Mouse (Mus musculus): ENCODE measurements around the gene Dyx1c1. TPM values are rescaled to one million over a fixed set of nuclear protein-coding genes. Genes with fewer than 3 reads are reported as not detected.

Gene Dyx1c1
- polyA plus RNA-seq (2012; rRNA removed): 2.3 and 2.7 TPM in 2 replicates

GRCm38 (mm10) chr9:72958521-72959450, at the start of gene Dyx1c1, which contains the start of gene Gm44503:
TSS of gene Dyx1c1 (plus strand) at chr9:72958785.
TSS of gene Gm44503 (plus strand) at chr9:72958852.

GRCm38 (mm10) chr9:72925021-72925934, 33.3 kb upstream of the Dyx1c1 start, which contains the start of gene Pygo1:
TSS of gene Pygo1 (plus strand) at chr9:72925645.

GRCm38 (mm10) chr9:72985250-72986220, 26.9 kb downstream of the Dyx1c1 start, which contains the start of the genes Ccpg1os and Ccpg1:
TSS of gene Ccpg1os (minus strand) at chr9:72985382.
TSS of gene Ccpg1 (plus strand) at chr9:72985429.

Other genes with a start within 250 kb of the Dyx1c1 start
- gene Prtg, start 151.9 kb upstream of the Dyx1c1 start, polyA plus RNA-seq (2012; rRNA removed): 0.32 and 0.55 TPM in 2 replicates
- 15.1 and 16.1 TPM in 2 replicates for gene Pygo1, start 33.1 kb upstream of the Dyx1c1 start, polyA plus RNA-seq (2012; rRNA removed)
- gene Gm44503, start 67 bp downstream of the Dyx1c1 start, polyA plus RNA-seq (2012; rRNA removed): 0.04 TPM in 1 of 2 replicates, not detected in the other
- gene Ccpg1os, start 26.6 kb downstream of the Dyx1c1 start, polyA plus RNA-seq (2012; rRNA removed): 16.9 and 19.7 TPM in 2 replicates
- gene Ccpg1, start 26.6 kb downstream of the Dyx1c1 start, polyA plus RNA-seq (2012; rRNA removed): 32.3 and 32.6 TPM in 2 replicates
- gene Pigb, start 81.6 kb downstream of the Dyx1c1 start, polyA plus RNA-seq (2012; rRNA removed): 16.4 and 17.3 TPM in 2 replicates
- gene Rab27a, start 86.1 kb downstream of the Dyx1c1 start, polyA plus RNA-seq (2012; rRNA removed): 2.4 and 2.6 TPM in 2 replicates
- gene Khdc3, start 143.1 kb downstream of the Dyx1c1 start, polyA plus RNA-seq (2012; rRNA removed): 0.08 and 0.40 TPM in 2 replicates
- not detected in 2 replicates for gene Gm20509, start 143.7 kb downstream of the Dyx1c1 start, polyA plus RNA-seq (2012; rRNA removed)
- gene Rsl24d1, start 154.6 kb downstream of the Dyx1c1 start, polyA plus RNA-seq (2012; rRNA removed): 73.3 and 74.5 TPM in 2 replicates